Mouse (Mus musculus): ENCODE data around the gene Prrx2. TPM values are rescaled to one million over a fixed set of nuclear protein-coding genes. Genes with fewer than 3 reads are reported as not detected.

The Prrx2 gene
- polyA plus RNA-seq, 1 experiment from 2014 or later = 10.6 TPM

DNA sequence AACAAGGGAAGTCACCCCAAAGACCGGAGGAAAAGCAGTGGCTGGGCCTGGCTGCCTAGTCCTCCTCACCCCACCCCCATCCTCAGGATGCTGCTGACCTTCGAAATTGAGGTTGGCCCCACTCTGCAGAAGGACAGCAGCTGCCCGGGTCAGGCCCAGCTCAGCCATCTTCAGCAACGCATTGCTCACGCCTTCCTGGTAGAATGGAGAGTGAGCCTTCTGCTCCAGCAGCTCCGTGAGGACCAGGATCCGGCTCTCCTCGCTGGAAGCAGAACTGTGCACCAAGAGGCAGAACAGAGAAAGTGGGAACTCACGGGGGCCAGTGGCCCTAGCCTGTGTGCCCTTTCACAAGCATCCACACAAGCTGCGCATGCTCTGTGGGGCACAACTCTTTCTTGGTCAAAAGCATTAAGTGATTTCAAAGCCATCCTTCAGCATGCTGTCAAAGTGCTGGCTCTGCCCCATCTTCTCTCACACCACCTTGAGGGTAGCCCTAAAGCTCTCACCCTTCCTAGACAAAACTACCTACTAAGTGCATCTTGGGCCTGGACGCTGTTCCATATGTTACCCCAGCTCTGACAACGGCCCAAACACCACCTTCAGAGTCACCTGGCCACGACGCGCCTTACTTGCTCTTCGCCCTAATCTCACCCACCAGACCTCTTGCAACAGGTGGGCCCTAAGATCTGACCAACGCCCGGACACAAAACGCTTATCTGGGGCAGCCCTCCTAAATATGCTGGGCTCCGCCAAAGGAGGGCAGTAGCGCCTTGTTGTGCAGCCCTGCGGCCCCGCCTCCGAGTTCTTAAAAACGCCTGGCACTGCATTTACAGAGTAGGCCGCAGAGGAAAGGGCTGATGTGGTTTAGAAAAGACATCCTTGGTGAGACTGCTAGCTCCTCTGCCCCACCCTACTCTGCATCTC lies 7.7 kb upstream of the Prrx2 start:
- Histone ChIP-seq H3K36me3 (peaks cover 45% of the 10 kb centered on the region), H3K9ac (peak overlapping the region; percentile 92), H3K27ac (peak overlapping the region; percentile 78), H3K4me2 (peak overlapping the region; percentile 90), H3K4me3 (replicated peaks) (peak overlapping the region; percentile 87), H3K9me3 (replicated peaks) (no peaks in the 10 kb centered on the region), H3K27me3 (no peaks in the 10 kb centered on the region), H3K4me1 (peaks cover 40% of the 10 kb centered on the region)
- WGBS = 33% methylated on average over 26 of the region's 26 CpGs
- no peak; the same call in 1 of the 2 replicates for ATAC-seq (replicated peaks; ENCODE audit: low FRiP score)

DNA sequence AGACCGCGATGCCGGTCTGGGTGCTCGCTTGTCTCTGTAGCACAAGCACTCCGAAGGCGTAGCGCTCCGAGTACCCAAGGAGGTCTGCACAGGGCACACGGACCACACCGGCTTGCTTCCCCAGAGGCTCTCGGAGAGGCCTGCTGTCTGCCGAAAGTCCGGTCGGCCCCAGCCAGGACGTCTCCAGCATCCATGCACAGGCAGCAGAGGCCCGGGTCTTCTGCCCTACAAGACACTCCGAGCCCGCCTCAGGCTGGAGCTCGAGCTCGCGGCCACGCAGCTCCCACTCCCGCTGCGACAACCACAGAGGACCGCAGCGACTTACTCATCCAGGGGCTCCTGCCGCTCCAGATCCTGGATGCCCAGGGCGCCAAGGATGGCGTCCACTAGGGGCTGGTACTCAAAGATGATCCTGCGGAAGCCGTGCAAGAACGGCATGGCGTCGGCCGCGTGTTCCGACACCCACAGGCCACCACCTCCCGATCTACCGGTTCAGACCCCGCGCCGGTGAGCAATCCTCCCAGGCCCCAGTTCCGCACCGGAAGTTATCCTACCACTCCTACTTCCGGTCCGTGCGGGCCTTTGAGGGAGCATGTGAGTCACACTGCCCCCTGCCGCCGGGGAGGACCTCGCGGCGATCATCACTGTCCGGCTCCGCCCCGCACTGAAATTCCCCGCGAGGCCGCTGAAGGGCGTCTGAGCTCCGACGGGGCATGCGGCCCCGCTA lies 6.9 kb upstream of the Prrx2 start:
- peaks cover 37% of the 10 kb centered on the region for H3K36me3 ChIP-seq
- H3K9me3 ChIP-seq (replicated peaks) = no peaks in the 10 kb centered on the region
- peak overlapping the region; percentile 78 for H3K27ac ChIP-seq
- ATAC-seq (replicated peaks; ENCODE audit: low FRiP score) = peak; percentile 82
- H3K9ac ChIP-seq = peak overlapping the region; percentile 92
- H3K4me3 ChIP-seq (replicated peaks) = peak overlapping the region; percentile 87
- H3K4me2 ChIP-seq = peak overlapping the region; percentile 90
- WGBS = under 1% methylated on average over 63 of the region's 63 CpGs
- peaks cover 33% of the 10 kb centered on the region for H3K4me1 ChIP-seq
- H3K27me3 ChIP-seq = no peaks in the 10 kb centered on the region

- no peak overlapping the region for H3K4me2 ChIP-seq
- WGBS = 45% methylated on average over 5 of the region's 5 CpGs
Observed at GRCm38 (mm10) chr2:30829315-30829714, 5.5 kb upstream of the Prrx2 start.

GRCm38 (mm10) chr2:30830283-30830795 lies 4.4 kb upstream of the Prrx2 start, which contains the start of gene Asb6:
TSS of gene Asb6 (minus strand) at chr2:30830333.
- H3K9ac ChIP-seq = no peak within 1 kb of the TSS
- H3K4me2 ChIP-seq = no peak within 1 kb of the TSS
- H3K27ac ChIP-seq = no peak within 1 kb of the TSS
- ATAC-seq (replicated peaks; ENCODE audit: low FRiP score) = no peak
- WGBS = 25% methylated on average over 4 of the region's 4 CpGs
- H3K9me3 ChIP-seq (replicated peaks) = no peaks in the 10 kb centered on the region
- no peaks in the 10 kb centered on the region for H3K27me3 ChIP-seq
- no peak within 1 kb of the TSS for H3K4me3 ChIP-seq (replicated peaks)
- H3K36me3 ChIP-seq = peaks cover 12% of the 10 kb centered on the region
- H3K4me1 ChIP-seq = peaks cover 42% of the 10 kb centered on the region

More at GRCm38 (mm10) chr2:30829315-30829714, 5.5 kb upstream of the Prrx2 start:
- Histone ChIP-seq H3K4me1 (peaks cover 35% of the 10 kb centered on the region), H3K4me3 (replicated peaks) (no peak overlapping the region), H3K27me3 (no peaks in the 10 kb centered on the region), H3K27ac (no peak overlapping the region), H3K9ac (no peak overlapping the region), H3K36me3 (peaks cover 23% of the 10 kb centered on the region), H3K9me3 (replicated peaks) (no peaks in the 10 kb centered on the region)
- ATAC-seq (replicated peaks; ENCODE audit: low FRiP score) = no peak

GRCm38 (mm10) chr2:30833644-30834043 lies 1.1 kb upstream of the Prrx2 start:
- Histone ChIP-seq H3K9ac (no peak overlapping the region), H3K27me3 (no peaks in the 10 kb centered on the region)
- 23% methylated on average over 5 of the region's 5 CpGs for WGBS

GRCm38 (mm10) chr2:30836238-30836990 lies 1.6 kb downstream of the Prrx2 start:
- Histone ChIP-seq H3K9ac (peak overlapping the region; percentile 27; the same call in 1 of the 2 replicates), H3K9me3 (replicated peaks) (no peaks in the 10 kb centered on the region), H3K36me3 (no peaks in the 10 kb centered on the region), H3K4me1 (peaks cover 39% of the 10 kb centered on the region), H3K27me3 (no peaks in the 10 kb centered on the region), H3K27ac (peak overlapping the region; percentile 69), H3K4me2 (peak overlapping the region; percentile 49), H3K4me3 (replicated peaks) (peak overlapping the region; percentile 0; the same call in 1 of the 2 replicates)
- ATAC-seq (replicated peaks; ENCODE audit: low FRiP score) = 0 out of 2 replicates have a peak, but pooled peaks have one; percentile 20
- WGBS = 8% methylated on average over 21 of the region's 21 CpGs

More at GRCm38 (mm10) chr2:30833644-30834043, 1.1 kb upstream of the Prrx2 start:
- H3K4me3 ChIP-seq (replicated peaks) = no peak overlapping the region
- H3K9me3 ChIP-seq (replicated peaks) = no peaks in the 10 kb centered on the region
- peaks cover 39% of the 10 kb centered on the region for H3K4me1 ChIP-seq
- no peaks in the 10 kb centered on the region for H3K36me3 ChIP-seq
- no peak overlapping the region for H3K4me2 ChIP-seq
- H3K27ac ChIP-seq = peak overlapping the region; percentile 38; the same call in 1 of the 2 replicates
- no peak for ATAC-seq (replicated peaks; ENCODE audit: low FRiP score)

DNA sequence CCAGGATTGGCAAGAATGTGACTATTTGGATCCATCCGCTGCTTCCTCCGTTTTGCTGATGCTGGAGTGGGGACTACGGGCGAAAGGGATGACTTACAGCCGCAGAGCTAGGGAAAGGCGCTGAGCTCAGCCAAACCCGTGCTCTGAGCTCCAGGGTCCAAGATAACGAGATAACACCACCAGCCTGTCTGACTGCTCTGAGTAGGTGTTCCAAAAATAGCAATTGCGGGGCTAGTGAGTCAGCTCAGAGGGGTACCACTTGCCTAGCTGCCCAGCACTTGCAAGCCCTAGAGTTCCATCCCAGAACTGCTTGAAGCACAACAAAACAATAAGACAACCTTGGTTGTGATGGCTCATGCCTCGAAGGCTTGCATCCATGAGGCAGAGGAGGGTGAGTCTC lies 7.8 kb downstream of the Prrx2 start:
- H3K4me2 ChIP-seq = no peak overlapping the region
- 42% methylated on average over 10 of the region's 10 CpGs for WGBS
- no peak for ATAC-seq (replicated peaks; ENCODE audit: low FRiP score)

DNA sequence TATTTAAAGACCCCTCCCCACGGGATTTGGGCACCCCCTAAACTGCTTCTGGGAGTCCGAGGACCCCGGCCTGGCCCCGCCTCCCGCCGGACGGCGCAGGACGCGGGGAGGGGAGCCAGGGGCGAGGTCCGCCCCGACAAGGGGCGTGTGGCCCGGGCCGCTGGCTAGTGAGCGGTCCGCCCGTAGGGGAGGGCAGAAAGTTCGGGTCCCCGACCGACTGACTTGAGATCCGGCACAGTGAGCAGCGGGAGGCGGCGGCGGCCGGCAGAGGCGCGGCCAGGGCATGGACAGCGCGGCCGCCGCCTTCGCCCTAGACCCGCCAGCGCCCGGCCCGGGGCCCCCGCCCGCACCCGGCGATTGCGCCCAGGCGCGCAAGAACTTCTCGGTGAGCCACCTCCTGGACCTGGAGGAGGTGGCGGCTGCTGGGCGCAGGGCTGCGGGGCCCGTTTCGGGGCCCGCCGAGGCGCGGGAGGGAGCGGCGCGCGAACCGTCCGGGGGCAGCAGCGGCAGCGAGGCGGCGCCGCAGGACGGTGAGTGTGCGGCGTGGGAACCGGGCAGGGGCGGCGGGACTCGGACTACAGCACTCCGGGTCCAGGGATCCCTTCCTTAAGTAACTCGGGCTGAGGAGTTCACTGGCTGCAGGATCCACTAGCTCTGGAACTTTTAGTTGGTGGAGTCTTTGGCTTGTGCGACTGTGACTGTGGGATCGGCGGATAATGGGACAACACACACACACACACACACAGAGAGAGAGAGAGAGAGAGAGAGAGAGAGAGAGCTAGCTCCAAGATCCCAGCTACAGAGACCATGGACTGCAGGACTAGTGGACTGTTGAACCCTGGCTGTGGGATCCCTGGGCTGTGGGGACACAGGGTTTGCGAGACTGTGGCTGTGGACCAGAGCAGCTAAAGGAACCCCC lies 10.6 kb downstream of the Prrx2 start:
- H3K36me3 ChIP-seq = no peaks in the 10 kb centered on the region
- peak overlapping the region; percentile 75 for H3K9ac ChIP-seq
- H3K27ac ChIP-seq = peak overlapping the region; percentile 41; the same call in 1 of the 2 replicates
- peak; percentile 55; the same call in 1 of the 2 replicates for ATAC-seq (replicated peaks; ENCODE audit: low FRiP score)
- 1% methylated on average over 77 of the region's 80 CpGs for WGBS
- H3K9me3 ChIP-seq (replicated peaks) = no peaks in the 10 kb centered on the region
- peaks cover 33% of the 10 kb centered on the region for H3K4me1 ChIP-seq
- H3K27me3 ChIP-seq = peaks cover 27% of the 10 kb centered on the region
- peak overlapping the region; percentile 71 for H3K4me3 ChIP-seq (replicated peaks)
- H3K4me2 ChIP-seq = peak overlapping the region; percentile 95

More for the DNA sequence above, 7.8 kb downstream of the Prrx2 start:
- peaks cover 27% of the 10 kb centered on the region for H3K27me3 ChIP-seq
- no peaks in the 10 kb centered on the region for H3K36me3 ChIP-seq
- H3K9me3 ChIP-seq (replicated peaks) = no peaks in the 10 kb centered on the region
- no peak overlapping the region for H3K4me3 ChIP-seq (replicated peaks)
- H3K4me1 ChIP-seq = peaks cover 28% of the 10 kb centered on the region
- H3K27ac ChIP-seq = no peak overlapping the region
- no peak overlapping the region for H3K9ac ChIP-seq

GRCm38 (mm10) chr2:30846236-30846635 lies 11.5 kb downstream of the Prrx2 start:
- 72% methylated on average over 8 of the region's 8 CpGs for WGBS
- Histone ChIP-seq H3K4me2 (peak overlapping the region; percentile 95), H3K9me3 (replicated peaks) (no peaks in the 10 kb centered on the region), H3K27ac (no peak overlapping the region), H3K4me3 (replicated peaks) (peak overlapping the region; percentile 71), H3K4me1 (peaks cover 36% of the 10 kb centered on the region), H3K27me3 (peaks cover 27% of the 10 kb centered on the region), H3K36me3 (no peaks in the 10 kb centered on the region), H3K9ac (peak overlapping the region; percentile 75; the same call in 1 of the 2 replicates)
- ATAC-seq (replicated peaks; ENCODE audit: low FRiP score) = 0 out of 2 replicates have a peak, but pooled peaks have one; percentile 3

DNA sequence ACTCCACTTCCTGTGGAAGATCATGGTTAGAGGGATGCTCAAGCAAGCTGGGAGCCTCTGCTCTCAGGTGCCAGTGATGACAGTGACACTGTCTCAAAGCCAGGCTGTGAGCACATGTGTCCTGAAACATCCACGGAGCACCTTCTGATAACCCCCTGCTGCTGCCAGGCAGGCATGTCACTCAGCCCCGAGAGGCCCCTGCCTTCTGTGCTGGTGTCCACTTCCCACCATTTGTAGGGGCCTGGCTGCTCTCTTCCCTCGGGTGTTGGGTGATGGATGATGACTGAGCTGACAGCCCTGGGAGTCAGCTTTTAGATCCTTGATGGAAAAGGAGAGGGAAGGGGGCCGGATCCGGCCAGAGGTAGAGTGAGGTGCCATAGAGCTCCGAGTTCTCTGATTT lies 12.0 kb downstream of the Prrx2 start:
- Histone ChIP-seq H3K9me3 (replicated peaks) (no peaks in the 10 kb centered on the region), H3K27me3 (peaks cover 27% of the 10 kb centered on the region), H3K4me2 (peak overlapping the region; percentile 95), H3K36me3 (no peaks in the 10 kb centered on the region), H3K4me3 (replicated peaks) (no peak overlapping the region), H3K9ac (no peak overlapping the region), H3K27ac (no peak overlapping the region), H3K4me1 (peaks cover 36% of the 10 kb centered on the region)
- no peak for ATAC-seq (replicated peaks; ENCODE audit: low FRiP score)
- whole genome bisulfite sequencing = 17% methylated on average over 6 of the region's 6 CpGs
